Mouse (Mus musculus): ENCODE results near the gene Zswim5.

Zswim5 gene

GRCm38 (mm10) chr4:116877729-116878321, 649 bp downstream of the Zswim5 start:
- POLR2A ChIA-PET = interaction anchor here in 3 of 4 experiments (0.6 to 1.7 kb wide), 11 partner anchors 8 to 474 kb away, joined by 3 to 7 read pairs (median 3); partner anchors contain the start of genes Ccdc163 (in 1 of the 3) and Tesk2 (in 1 of the 3)

GRCm38 (mm10) chr4:116878491-116878890, 1.3 kb downstream of the Zswim5 start:
- ChIA-PET POLR2A (no interaction called here), CTCF (no interaction called here)

More at GRCm38 (mm10) chr4:116877729-116878321, 649 bp downstream of the Zswim5 start:
- CTCF ChIA-PET = interaction anchor here in 1 of 4 experiments (0.6 to 1.1 kb wide), 2 partner anchors 109 to 130 kb away, joined by 3 to 4 read pairs; no protein-coding TSS in a partner anchor

GRCm38 (mm10) chr4:116882679-116883078, 5.5 kb downstream of the Zswim5 start:
- ChIA-PET CTCF (no interaction called here), POLR2A (interaction anchor here in 1 of 4 experiments (0.7 kb wide), 1 partner anchor 146 kb away, joined by 6 read pairs; no protein-coding TSS in a partner anchor)

GRCm38 (mm10) chr4:116894200-116895080, 17.3 kb downstream of the Zswim5 start:
- ChIA-PET CTCF (interaction anchor here in 1 of 4 experiments (1.1 kb wide), 1 partner anchor 108 kb away, joined by 3 read pairs; no protein-coding TSS in a partner anchor), POLR2A (interaction anchor here in 2 of 4 experiments (0.5 to 1.4 kb wide), 7 partner anchors 19 to 1183 kb away, joined by 3 to 8 read pairs (median 4); partner anchors contain the start of gene Hectd3 (in 1 of the 2))

GRCm38 (mm10) chr4:116910489-116911181, 33.5 kb downstream of the Zswim5 start:
- ChIA-PET CTCF (no interaction called here), POLR2A (interaction anchor here in 1 of 4 experiments (1.7 kb wide), 1 partner anchor 279 kb away, joined by 3 read pairs; no protein-coding TSS in a partner anchor)

- ChIA-PET POLR2A (interaction anchor here in 2 of 4 experiments (0.6 to 1.7 kb wide), 3 partner anchors 17 to 278 kb away, joined by 3 read pairs; no protein-coding TSS in a partner anchor), CTCF (no interaction called here)
Measured at GRCm38 (mm10) chr4:116911202-116911601, 34.0 kb downstream of the Zswim5 start.

GRCm38 (mm10) chr4:116913318-116913717, 36.1 kb downstream of the Zswim5 start:
- POLR2A ChIA-PET = no interaction called here

GRCm38 (mm10) chr4:116928006-116928651, 51.0 kb downstream of the Zswim5 start:
- CTCF ChIA-PET = interaction anchor here in 2 of 4 experiments (0.6 to 0.7 kb wide), 4 partner anchors 56 to 693 kb away, joined by 3 to 9 read pairs (median 7); no protein-coding TSS in a partner anchor
- POLR2A ChIA-PET = interaction anchor here in 2 of 4 experiments (0.7 to 1.5 kb wide), 5 partner anchors 9 to 120 kb away, joined by 3 to 5 read pairs (median 3); no protein-coding TSS in a partner anchor

More at GRCm38 (mm10) chr4:116913318-116913717, 36.1 kb downstream of the Zswim5 start:
- CTCF ChIA-PET = interaction anchor here in 1 of 4 experiments (0.8 kb wide), 1 partner anchor 73 kb away, joined by 3 read pairs; no protein-coding TSS in a partner anchor

GRCm38 (mm10) chr4:116939585-116939984, 62.4 kb downstream of the Zswim5 start:
- CTCF ChIA-PET = no interaction called here
- POLR2A ChIA-PET = interaction anchor here in 1 of 4 experiments (1.2 kb wide), 1 partner anchor 254 kb away, joined by 3 read pairs; the partner anchor contains the start of gene Prdx1

GRCm38 (mm10) chr4:116942695-116943094, 65.5 kb downstream of the Zswim5 start:
- ChIA-PET POLR2A (interaction anchor here in 1 of 4 experiments (1.0 to 1.3 kb wide), 3 partner anchors 22 to 48 kb away, joined by 3 to 4 read pairs (median 3); no protein-coding TSS in a partner anchor), CTCF (interaction anchor here in 1 of 4 experiments (0.6 kb wide), 1 partner anchor 99 kb away, joined by 3 read pairs; no protein-coding TSS in a partner anchor)

GRCm38 (mm10) chr4:116944055-116944454, 66.9 kb downstream of the Zswim5 start:
- CTCF ChIA-PET = no interaction called here
- POLR2A ChIA-PET = interaction anchor here in 2 of 4 experiments (0.7 kb wide), 3 partner anchors 34 to 194 kb away, joined by 3 to 4 read pairs (median 3); no protein-coding TSS in a partner anchor

GRCm38 (mm10) chr4:116951642-116952041, 74.5 kb downstream of the Zswim5 start:
- ChIA-PET POLR2A (interaction anchor here in 1 of 4 experiments (0.7 to 1.1 kb wide), 2 partner anchors 21 to 35 kb away, joined by 3 to 4 read pairs; no protein-coding TSS in a partner anchor), CTCF (no interaction called here)

- ChIA-PET CTCF (no interaction called here), POLR2A (interaction anchor here in 2 of 4 experiments (0.6 to 1.5 kb wide), 2 partner anchors 40 to 246 kb away, joined by 3 to 9 read pairs; partner anchors contain the start of genes Hectd3 (in 1 of the 2) and Urod (in 1 of the 2))
Measured at GRCm38 (mm10) chr4:116954951-116955350, 77.8 kb downstream of the Zswim5 start.

- CTCF ChIA-PET = interaction anchor here in 3 of 4 experiments (0.6 to 4.3 kb wide), 9 partner anchors 7 to 176 kb away, joined by 3 to 13 read pairs (median 5); no protein-coding TSS in a partner anchor
Measured at GRCm38 (mm10) chr4:116976503-116976902, 99.3 kb downstream of the Zswim5 start.

GRCm38 (mm10) chr4:116985681-116986080, 108.5 kb downstream of the Zswim5 start:
- POLR2A ChIA-PET = interaction anchor here in 3 of 4 experiments (0.6 to 2.8 kb wide), 13 partner anchors 9 to 253 kb away, joined by 3 to 21 read pairs (median 4); partner anchors contain the start of genes Hectd3 (in 1 of the 3), Mutyh (in 1 of the 3), Plk3 (in 1 of the 3) and Toe1 (in 1 of the 3)
- CTCF ChIA-PET = interaction anchor here (0.6 to 2.9 kb wide), 13 partner anchors 10 to 265 kb away, joined by 3 to 33 read pairs (median 6); partner anchors contain the start of gene Hectd3 (in 1 of the 4)

More at GRCm38 (mm10) chr4:116976503-116976902, 99.3 kb downstream of the Zswim5 start:
- POLR2A ChIA-PET = interaction anchor here in 2 of 4 experiments (0.8 to 1.5 kb wide), 5 partner anchors 10 to 185 kb away, joined by 3 to 4 read pairs (median 3); no protein-coding TSS in a partner anchor

GRCm38 (mm10) chr4:116986400-116987121, 109.4 kb downstream of the Zswim5 start:
- CTCF ChIA-PET = interaction anchor here (0.5 to 2.9 kb wide), 77 partner anchors 9 to 325 kb away, joined by 3 to 34 read pairs (median 4); partner anchors contain the start of genes Hectd3 (in 4 of the 4), Ccdc163 (in 2 of the 4), Mmachc (in 2 of the 4) and Mutyh (in 2 of the 4)
- POLR2A ChIA-PET = interaction anchor here in 3 of 4 experiments (0.6 to 4.3 kb wide), 53 partner anchors 9 to 391 kb away, joined by 3 to 21 read pairs (median 4); partner anchors contain the start of genes Hectd3 (in 3 of the 3), Prdx1 (in 2 of the 3), Ptch2 (in 2 of the 3) and Zswim5 (in 2 of the 3)

Measured in embryonic stem cell, embryonic (primary cell).